Mouse (Mus musculus): ENCODE results near the gene Arhgef39.

Arhgef39 gene

GRCm38 (mm10) chr4:43499407-43500333, at the start of gene Arhgef39:
Gene Arhgef39 (minus strand): TSS chr4:43499695.
- peak; percentile 77 for DNase-seq (ENCODE audit: low spot score)

DNA sequence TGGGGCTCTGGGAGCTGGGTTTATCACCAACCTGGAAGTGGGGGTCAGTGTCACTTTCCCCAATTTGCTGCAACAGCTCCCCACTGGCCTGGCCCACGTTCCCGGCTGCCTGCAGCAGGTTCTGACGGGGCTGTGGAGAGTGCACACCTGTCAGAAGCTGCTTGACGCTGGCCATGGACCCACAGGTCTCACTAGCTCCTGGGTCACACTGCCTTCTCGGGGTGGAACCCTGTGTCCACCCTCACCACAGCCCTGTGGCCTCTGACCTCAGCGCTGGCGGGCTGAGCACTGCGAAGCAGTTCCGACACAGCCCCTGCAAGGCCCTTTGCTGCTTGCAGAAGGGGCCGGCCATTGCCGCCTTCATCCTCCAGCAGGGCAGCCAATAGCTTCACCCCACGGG, 49.6 kb upstream of the Arhgef39 start:
- DNase-seq (ENCODE audit: low spot score): no peak

GRCm38 (mm10) chr4:43547160-43547559, 47.7 kb upstream of the Arhgef39 start:
- no peak for DNase-seq (ENCODE audit: low spot score)

DNA sequence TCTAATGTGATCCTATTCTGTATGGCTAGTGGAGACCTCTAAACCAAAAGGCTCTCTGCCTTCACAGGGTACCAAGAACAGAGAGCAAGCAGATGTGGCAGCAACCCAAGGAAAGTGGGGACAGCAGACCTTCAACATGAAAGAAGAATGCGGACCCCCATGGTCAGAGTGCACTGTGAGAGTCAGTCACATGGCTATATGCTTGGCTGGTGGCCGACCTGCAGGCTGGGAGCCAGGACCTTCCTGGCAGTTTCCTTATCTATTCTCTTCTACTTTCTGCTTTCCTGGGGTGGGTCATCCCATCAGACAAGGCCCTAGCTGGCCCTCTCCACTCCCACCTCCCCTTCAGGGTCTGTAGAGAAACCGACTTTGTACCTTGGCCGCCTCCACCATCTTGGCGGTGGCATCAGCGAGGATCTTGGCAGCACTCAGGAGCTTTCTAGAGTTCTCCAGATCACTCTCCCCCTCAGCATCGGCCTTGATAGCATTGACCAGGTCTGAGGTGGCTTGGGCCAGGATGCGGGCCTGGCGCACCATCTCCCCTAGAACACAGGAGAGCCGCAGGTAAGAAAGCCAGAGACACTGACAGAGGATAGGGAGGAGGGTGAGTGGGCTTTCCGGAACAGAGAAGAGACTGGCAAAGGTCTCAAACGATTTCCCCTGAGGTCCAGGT, 47.0 kb upstream of the Arhgef39 start:
- no peak for DNase-seq (ENCODE audit: low spot score)

DNA sequence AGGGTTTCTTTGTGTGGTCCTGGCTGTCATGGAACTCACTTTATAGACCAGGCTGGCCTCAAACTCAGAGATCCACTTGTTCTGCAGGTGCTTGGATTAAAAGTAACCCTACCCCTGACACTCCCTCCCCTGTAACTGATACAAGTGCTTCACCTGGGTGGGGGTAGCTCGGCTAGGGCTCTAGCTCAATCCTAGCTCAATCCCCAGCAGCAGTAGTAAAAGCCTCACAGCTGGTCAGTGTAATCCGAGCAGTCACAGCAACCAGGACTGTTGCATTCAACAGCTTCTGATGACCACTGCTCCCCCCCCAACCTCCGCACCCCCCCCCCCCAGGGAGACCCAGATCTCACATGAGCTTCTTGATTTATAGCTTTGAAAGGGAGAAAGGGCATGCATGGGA, 42.5 kb upstream of the Arhgef39 start:
- no peak for DNase-seq (ENCODE audit: low spot score)

DNA sequence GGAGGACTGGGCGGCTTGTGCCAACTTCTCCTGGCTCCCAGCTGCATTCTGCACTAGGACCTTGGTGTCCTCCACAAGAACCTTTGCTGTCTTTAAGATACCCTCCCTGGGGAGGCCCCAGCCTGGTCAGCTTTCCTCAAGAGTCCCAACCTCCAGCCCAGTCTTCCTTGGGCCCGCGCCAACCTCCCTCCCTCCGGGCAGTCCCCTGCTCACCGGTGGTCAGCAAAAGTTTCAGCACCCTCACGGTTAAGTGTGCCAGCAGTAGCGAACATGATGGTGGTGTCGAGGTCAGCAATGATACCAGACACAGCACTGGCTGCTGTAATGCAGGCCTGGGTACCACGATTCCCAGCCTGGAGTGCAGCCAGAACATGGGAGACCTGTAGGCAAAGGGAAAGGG, 36.5 kb upstream of the Arhgef39 start:
- DNase-seq (ENCODE audit: low spot score): no peak

GRCm38 (mm10) chr4:43535628-43536027, 36.1 kb upstream of the Arhgef39 start:
- no peak for DNase-seq (ENCODE audit: low spot score)

GRCm38 (mm10) chr4:43533270-43533669, 33.8 kb upstream of the Arhgef39 start:
- peak; percentile 62 for DNase-seq (ENCODE audit: low spot score)

DNA sequence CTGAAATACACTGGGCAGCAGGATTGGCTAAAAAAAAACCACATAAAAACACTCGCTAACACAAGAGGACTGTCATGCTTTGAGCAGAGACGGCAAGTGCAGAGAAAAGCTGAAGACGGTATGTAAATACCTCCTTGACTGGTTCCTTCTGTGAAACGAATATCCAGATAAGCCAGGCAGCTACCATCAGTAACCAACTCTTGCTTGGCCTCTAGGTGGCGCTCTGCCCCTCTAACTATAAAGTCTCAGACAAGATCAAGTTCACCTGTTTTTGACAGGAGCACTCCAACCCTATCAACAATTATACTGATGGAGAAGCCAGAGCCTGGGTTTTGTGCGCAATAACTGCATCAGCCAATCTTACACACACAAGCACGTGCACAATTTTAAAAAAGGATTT, 31.1 kb upstream of the Arhgef39 start:
- DNase-seq (ENCODE audit: low spot score): peak; percentile 65

DNA sequence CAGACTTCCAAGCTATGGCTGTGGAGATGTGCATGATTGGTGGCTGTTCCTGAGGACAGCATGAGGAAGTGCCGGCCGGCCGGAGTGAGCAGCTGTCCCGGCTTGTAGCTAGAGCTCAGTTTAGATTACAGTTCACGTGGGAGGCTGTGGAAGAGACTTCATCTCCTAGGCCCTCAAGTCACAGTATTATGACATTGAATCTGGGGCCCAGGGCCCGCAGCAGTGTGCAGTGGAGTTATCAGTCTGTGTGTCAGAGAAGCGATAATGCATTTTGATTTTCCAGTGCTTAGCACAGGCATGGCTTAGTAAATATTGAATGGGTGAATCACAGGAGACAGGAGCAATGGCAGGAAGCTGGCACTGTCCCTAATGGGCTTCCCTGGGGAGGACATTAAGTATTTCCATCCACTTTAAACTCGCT, 30.6 kb upstream of the Arhgef39 start:
- no peak for DNase-seq (ENCODE audit: low spot score)

- DNase-seq (ENCODE audit: low spot score): no peak
These were observed 29.0 kb upstream of the Arhgef39 start for GRCm38 (mm10) chr4:43528487-43528886.

DNA sequence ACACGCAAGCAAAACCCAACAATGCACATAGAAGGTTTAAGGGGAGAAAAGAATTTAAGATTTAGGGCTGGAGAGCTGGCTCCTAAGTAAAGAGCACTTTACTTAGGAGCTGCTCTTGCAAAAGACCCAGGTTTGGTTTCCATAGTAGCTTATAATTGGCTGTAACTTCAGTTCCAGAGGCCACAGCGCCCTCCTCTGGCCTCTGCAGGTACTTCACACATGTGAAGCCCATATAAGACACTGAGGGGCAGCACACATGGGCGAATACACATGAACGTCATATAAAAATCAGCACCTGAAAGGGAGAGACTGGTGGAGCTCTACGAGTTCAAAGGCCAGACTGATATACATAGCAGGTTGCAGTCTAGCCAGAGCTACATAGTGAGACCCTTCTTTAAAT, 28.4 kb upstream of the Arhgef39 start:
- peak; percentile 46 for DNase-seq (ENCODE audit: low spot score)

- peak; percentile 82 for DNase-seq (ENCODE audit: low spot score)
These were observed 20.5 kb upstream of the Arhgef39 start for GRCm38 (mm10) chr4:43519956-43520355.

- no peak for DNase-seq (ENCODE audit: low spot score)
These were observed 20.1 kb upstream of the Arhgef39 start for GRCm38 (mm10) chr4:43519551-43519950.

- no peak for DNase-seq (ENCODE audit: low spot score)
These were observed 16.5 kb upstream of the Arhgef39 start for GRCm38 (mm10) chr4:43515764-43516708.

- no peak for DNase-seq (ENCODE audit: low spot score)
These were observed 14.3 kb upstream of the Arhgef39 start for GRCm38 (mm10) chr4:43513791-43514190.

DNA sequence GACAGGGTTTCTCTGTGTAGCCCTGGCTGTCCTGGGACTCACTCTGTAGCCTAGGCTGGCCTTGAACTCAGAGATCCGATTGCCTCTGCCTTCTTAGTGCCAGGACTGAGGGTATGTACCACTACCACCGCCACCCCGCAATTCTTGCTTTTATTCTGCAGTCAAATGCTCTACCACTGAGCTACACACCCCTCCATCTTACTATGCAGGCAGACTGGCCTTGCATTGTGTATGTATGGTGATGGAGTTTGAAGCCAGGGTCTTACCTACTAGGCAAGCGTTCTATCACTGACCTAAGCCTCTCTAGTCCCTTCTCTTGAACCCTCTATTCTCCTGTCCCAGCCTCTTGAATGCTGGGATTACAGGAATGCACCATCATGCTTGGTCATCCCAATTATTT, 13.8 kb upstream of the Arhgef39 start:
- DNase-seq (ENCODE audit: low spot score): no peak

- DNase-seq (ENCODE audit: low spot score): no peak
These were observed 13.2 kb upstream of the Arhgef39 start for GRCm38 (mm10) chr4:43512653-43513052.

DNA sequence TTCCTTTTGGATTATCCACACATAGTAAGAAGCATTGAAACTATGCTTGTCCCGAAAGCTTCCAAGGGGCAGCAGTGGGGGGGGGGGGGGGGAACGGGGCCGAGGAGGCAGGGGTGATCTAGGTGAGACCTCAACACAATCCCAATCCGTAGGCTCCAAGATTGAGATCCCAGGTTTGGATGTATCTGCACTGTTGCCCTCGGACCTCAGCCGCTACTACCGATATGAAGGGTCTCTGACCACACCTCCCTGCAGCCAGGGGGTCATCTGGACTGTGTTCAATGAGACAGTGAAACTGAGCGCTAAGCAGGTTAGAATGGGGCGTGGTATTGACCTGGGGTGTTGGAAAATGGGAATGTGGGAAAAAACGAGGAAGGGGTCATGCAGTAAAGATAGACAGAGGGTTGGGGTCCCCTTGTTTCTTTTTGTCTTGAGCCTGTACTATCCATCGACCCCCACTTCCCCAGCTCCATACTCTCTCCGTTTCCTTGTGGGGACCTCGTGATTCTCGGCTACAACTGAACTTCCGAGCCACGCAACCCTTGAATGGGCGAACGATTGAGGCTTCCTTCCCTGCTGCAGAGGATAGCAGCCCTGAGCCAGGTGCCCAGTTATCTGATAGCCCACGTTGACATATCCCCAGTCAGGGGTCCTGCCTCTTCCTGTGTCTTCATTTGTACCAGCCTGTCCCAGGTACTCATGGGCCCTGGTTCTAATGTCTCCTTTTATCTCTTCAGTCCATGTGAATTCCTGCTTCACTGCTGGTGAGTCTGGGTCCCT, 12.4 kb upstream of the Arhgef39 start:
- no peak for DNase-seq (ENCODE audit: low spot score)

DNA sequence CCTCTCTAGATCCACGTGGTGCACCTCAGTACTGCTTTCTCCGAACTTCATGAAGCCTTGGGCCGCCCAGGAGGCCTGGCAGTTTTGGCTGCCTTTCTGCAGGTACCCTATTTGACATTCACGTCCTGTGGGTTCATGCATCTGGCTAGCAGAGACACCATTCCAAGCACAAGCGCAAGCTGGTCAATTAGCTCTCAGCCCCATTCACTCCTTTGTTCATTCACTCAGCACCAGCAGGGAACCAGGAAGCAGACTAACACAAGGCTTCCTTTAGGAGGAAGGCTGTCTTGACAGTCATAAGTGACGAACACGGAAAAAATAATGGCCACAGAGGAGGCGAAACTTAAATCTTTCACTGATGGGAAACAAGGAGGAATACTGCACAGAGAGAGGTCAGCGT, 9.6 kb upstream of the Arhgef39 start:
- DNase-seq (ENCODE audit: low spot score): no peak

DNA sequence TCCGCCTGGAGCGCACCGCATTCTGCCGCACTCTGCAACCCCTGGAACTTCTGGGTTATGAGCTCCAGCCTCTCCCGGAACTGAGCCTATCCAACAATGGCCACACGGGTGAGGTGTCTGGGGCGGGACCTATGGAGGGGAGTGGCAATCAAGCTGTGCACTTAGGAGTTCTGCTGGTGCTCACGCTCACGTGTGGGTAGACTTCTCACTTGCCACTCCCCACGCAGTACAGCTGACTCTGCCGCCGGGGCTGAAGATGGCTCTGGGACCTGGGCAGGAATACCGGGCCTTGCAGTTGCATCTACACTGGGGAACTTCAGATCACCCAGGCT, 9.1 kb upstream of the Arhgef39 start:
- no peak for DNase-seq (ENCODE audit: low spot score)

Measured in testis, postnatal 14 days (tissue).